Mouse (Mus musculus): Measurements from ENCODE around the gene Habp4.

Gene Habp4

GRCm38 (mm10) chr13:64178000-64178399 is 16.4 kb downstream of the Habp4 start:
- DNase-seq (ENCODE audit: low read depth, low spot score) = no peak

- DNase-seq (ENCODE audit: low read depth, low spot score) = no peak
These were observed 17.4 kb downstream of the Habp4 start for GRCm38 (mm10) chr13:64178746-64179652.

DNA sequence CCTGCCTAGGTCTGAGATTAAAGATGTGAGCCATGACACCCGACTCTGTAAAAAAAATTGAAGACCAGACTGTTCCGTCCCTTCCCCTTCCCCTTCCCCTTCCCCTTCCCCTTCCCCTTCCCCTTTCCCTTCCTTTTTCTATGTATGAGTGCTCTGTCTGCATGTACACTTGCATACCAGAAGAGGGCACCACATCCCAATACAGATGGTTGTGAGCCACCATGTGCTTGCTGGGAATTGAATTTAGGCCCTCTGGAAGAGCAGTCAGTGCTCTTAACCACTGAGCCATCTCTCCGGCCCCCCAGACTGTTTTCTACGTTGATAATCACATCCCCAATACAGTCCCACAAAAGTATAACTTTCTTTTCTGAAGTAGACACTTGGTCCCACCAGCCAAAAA is 18.7 kb downstream of the Habp4 start:
- peak; percentile 85 for DNase-seq (ENCODE audit: low read depth, low spot score)

GRCm38 (mm10) chr13:64180888-64181287 is 19.3 kb downstream of the Habp4 start:
- peak; percentile 83 for DNase-seq (ENCODE audit: low read depth, low spot score)

- no peak for DNase-seq (ENCODE audit: low read depth, low spot score)
These were observed 20.5 kb downstream of the Habp4 start for GRCm38 (mm10) chr13:64182091-64182490.

DNA sequence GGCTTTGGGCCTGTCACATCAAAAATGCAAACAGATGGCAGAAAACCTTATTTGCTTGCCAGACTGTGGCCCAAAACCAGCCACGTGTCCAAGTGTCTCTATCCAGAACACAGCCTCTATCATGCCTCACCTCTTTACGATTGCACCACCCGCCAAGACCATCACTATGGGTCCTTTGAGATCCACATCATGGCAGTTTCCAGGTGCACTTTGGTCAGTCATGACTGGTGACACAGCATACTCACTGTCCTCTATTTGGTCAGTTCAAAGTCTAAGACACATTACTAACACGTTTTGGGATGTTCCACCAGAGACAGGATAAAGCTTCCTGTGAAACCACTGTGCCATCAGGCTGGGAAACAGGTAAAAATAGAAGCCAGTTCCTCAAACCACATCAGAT is 22.0 kb downstream of the Habp4 start:
- no peak for DNase-seq (ENCODE audit: low read depth, low spot score)

DNA sequence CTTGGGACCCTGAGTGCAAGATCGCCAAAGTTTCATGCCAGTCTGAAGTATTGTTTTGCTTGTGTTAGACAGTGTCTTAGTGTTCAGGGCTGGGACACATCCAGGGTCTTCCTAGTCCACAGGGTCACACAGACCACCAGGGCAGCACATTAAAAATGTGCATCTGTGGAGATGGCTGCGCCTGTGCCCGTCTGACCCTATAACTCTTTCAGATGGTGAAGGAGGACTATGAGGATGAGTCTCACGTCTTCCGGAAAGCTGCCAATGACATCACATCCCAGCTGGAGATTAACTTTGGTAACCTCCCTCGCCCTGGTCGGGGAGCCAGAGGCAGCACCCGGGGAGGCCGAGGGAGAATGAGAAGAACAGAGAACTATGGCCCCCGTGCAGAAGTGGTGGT is 22.7 kb downstream of the Habp4 start:
- DNase-seq (ENCODE audit: low read depth, low spot score) = no peak

DNA sequence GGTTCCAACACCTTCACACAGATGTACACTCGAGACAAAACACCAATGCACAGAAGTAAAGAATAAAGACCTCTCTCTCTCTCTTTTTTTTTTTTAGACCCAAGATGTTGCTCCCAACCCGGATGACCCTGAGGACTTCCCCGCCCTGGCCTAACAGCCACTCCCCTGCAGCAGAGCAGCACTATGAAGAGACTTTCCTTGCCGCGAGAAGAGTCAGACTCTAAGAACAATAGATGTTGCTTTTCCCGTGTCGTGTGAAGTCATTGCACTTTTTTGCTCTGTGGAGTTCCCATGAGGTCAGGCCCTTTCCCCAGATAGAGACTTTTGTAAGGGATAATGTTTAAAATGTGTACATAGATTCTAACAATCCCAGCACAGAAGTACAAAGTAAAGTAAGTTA is 23.6 kb downstream of the Habp4 start:
- peak; percentile 51 for DNase-seq (ENCODE audit: low read depth, low spot score)

DNA sequence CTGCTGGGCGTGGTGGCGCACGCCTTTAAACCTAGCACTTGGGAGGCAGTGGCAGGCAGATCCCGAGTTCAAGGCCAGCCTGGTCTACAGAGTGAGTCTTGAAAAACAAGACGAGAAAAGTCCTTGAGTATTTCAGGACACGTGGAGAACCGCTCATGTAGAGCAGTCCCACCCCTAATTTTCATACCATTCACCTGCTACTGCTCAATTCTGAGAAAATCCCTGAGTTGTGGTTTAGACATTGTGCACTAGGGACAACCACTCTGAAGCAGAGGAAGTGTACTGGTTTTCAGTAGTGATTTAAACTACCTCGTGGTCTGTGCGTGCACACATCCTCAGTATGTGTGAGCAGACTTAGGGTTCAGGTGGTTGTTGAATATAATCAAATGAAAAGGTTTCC is 24.0 kb downstream of the Habp4 start:
- peak; percentile 31 for DNase-seq (ENCODE audit: low read depth, low spot score)

- DNase-seq (ENCODE audit: low read depth, low spot score) = no peak
These were observed 24.9 kb downstream of the Habp4 start for GRCm38 (mm10) chr13:64186516-64186915.

DNA sequence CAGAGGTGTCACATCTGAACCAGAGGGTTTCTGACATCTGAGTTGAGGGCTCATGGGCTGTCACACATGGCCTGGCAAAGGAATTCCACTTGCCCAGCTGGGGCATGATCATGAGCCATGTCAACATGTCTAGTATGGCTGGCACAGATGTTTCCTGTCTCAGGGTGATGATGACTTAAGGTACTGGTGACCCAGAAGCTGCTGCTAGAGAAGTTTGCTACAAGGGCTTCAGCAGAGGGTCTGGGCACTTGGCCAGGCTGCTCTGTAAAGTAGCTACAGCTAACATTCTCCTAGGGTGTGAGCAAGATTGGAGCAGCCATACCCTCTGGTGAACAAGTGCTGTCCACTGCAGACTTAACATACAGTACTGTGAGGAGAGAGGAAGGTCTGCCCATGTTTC is 25.4 kb downstream of the Habp4 start:
- no peak for DNase-seq (ENCODE audit: low read depth, low spot score)

DNA sequence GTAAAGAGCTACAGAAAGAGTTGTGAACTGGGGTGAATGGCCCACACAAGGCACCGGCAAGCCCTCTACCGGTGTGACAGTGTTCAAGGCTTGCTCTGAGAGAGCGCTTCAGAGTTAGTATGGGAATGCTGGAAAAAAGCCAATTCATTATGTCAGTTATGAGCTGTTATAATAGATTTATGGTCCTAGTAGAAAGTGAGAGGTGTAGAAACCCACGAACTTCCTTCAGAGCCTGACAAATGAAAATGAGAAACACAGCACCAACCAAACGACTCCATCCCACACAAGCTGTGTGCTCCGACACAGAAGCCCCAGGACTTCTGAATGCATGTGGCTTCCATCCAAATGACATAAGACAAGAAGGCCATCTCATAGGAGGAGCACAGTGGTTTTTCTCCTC is 36.3 kb downstream of the Habp4 start:
- no peak for DNase-seq (ENCODE audit: low read depth, low spot score)

GRCm38 (mm10) chr13:64198310-64198709 is 36.7 kb downstream of the Habp4 start:
- DNase-seq (ENCODE audit: low read depth, low spot score) = no peak

GRCm38 (mm10) chr13:64200911-64201310 is 39.3 kb downstream of the Habp4 start:
- no peak for DNase-seq (ENCODE audit: low read depth, low spot score)

DNA sequence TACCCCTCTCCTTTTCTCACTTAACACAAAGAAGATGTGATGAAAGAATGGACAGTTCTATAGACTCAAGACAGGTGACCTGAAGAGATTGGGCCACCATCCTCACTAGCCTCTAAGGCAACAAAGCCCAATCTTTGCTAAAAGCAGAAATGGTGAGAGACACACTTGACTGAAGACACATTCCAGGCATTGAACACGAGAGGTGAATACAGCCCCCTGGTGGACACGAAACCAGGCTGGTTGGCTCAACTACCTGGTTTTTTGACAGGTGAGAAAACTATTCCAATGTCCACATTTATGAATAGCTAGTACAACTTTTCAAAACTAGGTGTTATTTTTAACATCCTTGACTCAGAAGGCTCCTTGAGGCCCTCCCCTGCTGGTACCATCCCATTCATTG is 43.1 kb downstream of the Habp4 start:
- no peak for DNase-seq (ENCODE audit: low read depth, low spot score)

DNA sequence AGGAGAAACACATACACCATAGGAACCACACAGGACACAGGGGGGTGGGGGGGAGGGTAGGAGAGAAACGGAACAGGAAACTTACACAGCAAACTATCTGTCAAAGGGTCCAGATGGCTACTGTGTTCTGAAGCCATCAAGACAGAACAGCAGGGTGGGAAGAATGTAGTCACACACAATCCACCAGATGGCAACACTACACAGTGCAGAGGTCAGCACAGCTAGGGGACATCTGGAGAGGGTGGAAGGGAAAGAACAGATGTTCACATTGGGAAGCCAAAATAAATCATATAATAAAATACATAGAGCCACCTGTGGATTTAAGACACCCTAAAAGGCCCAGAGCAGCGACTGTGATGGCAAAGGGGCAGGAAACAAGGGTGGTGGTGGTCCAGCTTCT is 43.6 kb downstream of the Habp4 start:
- DNase-seq (ENCODE audit: low read depth, low spot score) = peak; percentile 17

DNA sequence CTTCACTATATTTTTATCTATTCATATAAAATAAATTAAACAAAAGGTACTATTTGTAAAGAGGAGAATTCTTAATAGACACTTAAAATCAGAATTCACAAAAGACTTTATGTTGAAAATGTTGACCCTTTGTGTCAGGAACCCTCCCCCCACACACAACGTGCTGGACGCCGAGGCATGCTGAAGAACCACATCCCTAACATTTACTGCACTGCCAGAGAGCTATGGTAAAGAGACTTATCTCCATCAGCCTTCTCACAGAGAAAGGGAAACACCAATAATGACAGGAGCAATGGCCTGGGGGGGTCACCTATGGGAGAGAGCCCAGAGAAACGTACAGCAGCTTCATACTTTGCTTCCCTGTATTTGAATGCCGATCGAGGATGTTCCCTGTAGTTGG is 46.5 kb downstream of the Habp4 start:
- no peak for DNase-seq (ENCODE audit: low read depth, low spot score)

- no peak for DNase-seq (ENCODE audit: low read depth, low spot score)
These were observed 50.5 kb downstream of the Habp4 start for GRCm38 (mm10) chr13:64211995-64212603.

DNA sequence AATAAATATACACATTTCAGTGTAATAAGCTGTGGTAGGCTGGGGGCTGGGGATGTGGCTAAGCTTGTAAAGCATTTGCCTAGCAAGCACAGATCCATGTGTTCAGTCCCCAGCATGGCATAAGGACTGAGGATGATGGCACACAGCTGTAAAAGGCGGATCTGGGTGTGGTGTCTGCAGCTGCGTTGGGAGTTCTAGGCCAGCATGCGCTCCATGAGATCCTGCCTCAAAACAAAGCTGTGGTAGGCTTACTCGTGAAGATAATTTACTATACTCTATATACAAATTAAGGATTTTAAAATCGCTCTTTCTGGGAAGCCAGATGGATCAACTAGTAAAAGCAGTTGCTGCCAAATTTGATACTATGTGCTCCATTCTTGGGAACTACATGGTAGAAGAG is 53.3 kb downstream of the Habp4 start:
- no peak for DNase-seq (ENCODE audit: low read depth, low spot score)

DNA sequence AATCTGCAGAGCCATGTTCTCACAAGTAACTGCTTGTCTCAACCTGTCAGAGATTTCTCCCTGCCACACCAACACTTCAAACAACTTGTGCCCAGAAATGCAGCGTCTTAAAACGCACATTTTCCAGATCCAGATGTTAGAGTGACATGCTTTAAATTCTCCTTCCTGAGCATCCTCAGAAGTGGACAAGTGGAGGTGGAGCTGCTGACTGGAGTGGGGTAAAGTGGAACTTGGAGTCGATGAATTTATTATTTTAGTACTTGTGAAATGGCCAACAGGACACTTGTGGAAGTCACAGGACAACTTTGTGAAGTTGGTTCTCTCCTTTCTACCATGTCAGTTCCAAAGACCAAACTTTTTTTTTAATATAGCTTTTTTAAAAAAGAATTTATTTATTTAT is 64.1 kb downstream of the Habp4 start:
- no peak for DNase-seq (ENCODE audit: low read depth, low spot score)

GRCm38 (mm10) chr13:64226725-64227124 is 65.1 kb downstream of the Habp4 start:
- no peak for DNase-seq (ENCODE audit: low read depth, low spot score)

DNA sequence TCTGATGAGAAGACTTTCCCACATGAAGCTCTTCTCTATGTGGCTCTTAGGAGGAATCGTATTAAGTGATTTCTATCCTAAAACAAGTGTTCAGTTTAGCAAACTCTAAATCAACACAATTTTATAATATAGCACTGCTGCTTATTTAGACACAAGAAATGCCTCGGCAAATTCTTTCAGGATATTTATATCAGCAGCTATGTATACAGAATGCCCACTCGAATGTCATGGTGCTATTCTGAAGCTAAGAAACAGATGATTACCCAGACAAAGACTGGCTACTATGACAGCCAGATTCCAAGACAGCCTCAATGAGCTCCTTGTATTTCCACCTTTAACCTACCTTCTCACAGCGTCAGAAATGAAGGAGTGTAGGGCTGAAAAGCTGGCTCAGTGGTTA is 71.5 kb downstream of the Habp4 start:
- no peak for DNase-seq (ENCODE audit: low read depth, low spot score)

DNA sequence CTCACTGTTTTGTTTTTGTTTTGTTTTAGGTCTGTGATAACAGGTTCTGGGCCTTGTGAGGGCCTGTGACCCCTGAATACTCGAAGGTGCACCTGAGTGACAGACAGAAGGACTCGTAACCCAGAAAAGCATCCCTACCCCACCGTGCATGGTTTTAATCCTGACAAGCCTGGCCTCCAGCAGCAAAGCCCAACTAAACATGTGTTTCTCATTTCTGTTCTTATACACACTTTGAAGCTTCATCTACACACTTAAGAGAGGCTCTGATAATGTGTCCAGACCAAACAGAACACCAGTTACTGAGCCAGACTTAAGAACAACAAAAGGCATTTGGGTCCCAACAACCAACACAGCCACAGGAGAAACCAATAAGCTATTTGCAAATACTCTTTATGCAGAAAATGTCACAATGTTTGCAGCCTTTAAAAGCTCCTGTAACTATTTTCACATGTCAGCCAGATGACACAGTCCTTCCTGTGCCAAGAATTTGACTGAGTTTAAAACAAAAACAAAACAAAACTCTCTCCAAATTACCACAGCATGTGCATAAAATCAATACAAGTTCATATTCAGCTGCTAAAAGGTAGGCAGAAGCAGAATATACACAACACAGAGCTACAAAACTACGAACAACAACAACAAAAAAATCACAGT is 73.6 kb downstream of the Habp4 start:
- DNase-seq (ENCODE audit: low read depth, low spot score) = no peak

Measured in ES-CJ7 (cell line).